Mouse (Mus musculus): Measurements from ENCODE around the gene Aff3.

Aff3 gene

DNA sequence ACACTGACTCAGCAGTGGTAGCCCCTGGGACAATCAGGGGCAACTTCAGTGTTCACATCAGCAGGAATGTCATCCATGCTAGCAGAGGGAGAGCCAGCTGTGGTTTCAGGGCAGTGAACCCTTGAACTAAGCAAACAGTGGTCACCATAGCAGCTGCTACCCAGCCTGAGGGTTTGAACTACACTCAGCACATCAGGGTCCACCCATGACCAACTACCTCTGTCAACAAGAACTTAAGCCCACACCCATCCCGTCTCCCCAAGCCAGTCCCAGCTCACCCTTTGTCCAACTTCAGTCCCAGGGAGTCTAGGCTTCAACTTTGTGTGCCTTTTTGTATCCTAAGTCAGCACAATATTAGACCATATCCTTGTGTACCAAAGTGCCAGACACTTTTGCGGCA, 176.9 kb downstream of the Aff3 start:
- DNase-seq = no peak

DNA sequence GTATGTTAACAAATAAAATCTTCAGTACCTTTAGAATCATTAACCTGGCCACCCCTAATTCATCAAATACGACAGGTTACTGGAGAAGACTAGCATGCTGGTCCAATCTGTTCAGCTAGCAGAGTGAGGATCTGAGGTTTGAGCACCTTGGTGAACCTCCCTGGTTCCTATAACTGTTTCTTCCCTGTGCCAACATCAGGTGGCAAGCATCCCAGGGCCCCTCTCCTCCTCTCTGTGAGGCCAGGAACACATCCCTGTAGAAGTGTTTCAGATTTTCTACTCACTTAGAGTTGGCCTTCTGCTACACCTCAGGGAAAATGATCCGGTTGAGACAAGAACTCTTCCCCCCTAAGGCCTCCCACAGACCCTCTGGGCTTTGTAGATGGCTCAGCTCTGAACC, 181.6 kb downstream of the Aff3 start:
- DNase-seq = peak; percentile 24 to 47

DNA sequence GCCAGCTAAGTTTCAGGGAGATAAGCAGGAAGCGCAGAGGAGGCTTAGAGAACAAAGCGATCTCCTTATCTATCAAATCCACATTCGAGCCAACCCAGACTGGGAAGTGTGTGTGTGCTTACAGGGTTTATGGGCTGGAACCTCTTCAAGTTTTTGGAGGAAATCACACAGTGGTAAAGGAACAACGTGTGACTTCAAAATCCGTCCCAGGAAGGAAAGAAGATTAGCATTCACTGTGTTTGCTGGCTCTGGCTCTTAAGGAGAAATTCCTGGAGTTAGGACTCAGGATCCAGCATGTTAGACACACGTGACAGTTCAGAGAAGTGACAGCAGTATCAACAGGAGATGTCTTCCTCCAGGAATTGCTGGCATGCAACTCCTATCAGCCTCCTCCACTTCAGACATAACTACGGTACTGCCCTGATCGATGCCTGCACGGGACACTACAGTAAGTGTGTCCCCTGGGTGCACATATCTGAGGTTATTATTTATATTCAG, 186.5 kb downstream of the Aff3 start:
- no peak for DNase-seq

DNA sequence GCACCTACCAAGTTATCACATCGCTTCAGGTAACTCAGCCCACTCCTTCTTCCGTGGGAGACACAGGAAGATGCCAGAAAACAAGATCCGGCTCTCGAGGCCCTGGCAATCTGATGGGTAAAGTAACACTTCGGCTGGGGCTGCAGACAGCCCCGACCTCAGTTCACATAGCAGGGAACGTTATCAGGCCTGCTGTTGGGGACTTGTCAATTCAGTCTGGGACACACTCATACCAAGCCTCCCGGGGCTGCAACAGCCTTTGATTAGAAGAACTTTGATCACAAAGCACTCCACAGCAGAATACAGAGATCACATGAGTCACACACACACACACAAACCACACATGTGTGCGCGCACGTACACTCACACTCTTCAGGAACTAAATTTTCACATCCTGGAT, 193.9 kb downstream of the Aff3 start:
- DNase-seq = no peak

DNA sequence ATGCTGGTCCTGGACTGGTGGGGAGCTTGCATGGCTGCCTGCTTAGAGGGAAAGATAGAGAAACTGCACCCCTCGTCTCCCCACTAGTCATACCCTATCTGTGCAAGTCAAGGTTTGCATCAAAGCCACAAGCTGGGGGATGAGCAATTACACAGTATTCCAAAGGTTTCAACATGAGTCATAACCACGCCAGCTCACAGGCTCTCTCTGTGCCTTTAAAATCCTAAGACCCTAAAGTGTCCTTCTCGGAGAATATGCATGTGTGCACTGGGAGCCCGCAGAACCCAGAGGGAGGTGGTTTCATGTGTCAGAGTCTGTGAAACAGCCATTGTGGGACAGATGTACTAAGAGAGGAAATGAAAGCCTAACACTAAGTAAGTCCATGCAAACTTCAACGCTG, 194.6 kb downstream of the Aff3 start:
- no peak for DNase-seq

DNA sequence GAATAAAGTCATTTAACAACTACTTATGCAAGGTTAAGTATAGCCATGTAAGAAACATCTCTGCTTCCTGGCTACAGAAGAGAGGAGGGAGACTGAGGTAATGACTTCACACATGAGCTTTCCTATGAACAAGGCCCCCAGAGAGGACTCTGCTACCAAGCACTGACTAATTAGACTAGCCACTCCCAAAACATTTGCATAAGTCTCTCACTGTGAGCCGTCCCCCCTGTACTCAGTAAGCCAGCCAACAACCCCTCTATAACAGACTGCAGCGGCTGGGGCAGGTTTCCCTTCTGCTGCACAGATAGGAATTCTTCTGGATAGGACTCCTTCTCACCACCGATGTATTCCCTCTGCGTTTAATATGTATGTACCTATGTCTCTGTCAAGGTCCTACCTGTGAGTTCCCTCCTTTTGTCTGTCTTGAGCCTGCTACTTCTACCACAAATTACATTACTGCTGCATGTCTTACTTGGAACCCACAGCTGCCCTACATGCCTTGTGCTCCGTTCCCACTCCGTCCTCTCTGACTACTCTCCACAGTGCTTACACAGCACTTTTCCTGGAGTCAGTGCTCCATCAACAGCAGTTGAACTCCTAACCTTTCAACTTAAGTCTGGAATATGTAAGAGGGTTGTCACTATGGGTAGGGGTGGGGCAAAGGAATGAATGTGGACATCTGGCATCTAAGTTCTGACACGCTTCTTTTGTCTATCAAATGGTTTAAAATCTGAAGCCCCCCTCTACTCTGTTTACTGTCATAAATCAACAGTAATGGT, 197.3 kb downstream of the Aff3 start:
- DNase-seq = no peak

DNA sequence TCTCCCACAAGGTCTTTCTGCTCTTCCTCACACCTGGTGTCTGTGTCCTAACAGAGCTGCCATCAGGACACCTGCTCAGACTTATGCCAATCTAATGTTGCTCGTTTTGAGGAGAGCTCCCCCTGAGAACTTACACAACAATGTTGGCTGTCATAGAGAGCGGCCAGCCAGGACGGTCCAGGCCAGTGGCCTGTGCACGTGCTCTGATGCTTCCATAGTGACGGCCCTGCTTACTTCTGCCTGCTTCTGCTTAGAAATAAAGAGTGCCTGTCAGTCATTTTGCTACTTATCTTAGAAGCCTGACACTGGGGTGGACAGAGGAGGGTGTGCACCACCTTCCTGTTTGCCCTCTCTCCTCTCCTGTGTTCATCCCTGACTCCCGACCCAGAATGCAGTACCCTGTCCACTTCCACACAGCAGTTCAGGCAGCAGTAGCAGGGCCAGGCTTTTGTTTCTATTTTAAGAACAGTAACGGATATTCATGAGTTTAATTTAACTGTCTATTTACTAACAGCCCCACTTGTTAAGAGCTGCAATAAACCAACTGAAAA, 208.0 kb downstream of the Aff3 start:
- no peak for DNase-seq

DNA sequence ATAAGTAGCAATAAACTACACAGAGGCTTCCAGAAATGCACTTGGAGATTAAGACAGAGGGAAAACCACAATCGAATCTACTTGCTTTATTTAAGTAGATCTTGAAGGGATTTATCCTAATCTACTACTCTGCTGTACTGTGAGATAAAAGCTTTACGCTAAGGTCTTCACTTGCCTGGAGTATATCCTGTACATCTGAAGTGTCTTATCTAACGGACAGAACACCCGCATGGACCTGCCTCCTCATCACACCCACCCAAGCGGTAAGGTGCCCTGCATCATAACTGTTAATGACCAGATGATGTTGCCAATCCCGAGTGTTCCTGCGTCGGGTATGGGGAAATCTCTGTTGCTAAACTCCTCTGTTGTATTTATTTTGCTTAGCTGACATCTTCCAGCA, 209.8 kb downstream of the Aff3 start:
- DNase-seq = no peak

DNA sequence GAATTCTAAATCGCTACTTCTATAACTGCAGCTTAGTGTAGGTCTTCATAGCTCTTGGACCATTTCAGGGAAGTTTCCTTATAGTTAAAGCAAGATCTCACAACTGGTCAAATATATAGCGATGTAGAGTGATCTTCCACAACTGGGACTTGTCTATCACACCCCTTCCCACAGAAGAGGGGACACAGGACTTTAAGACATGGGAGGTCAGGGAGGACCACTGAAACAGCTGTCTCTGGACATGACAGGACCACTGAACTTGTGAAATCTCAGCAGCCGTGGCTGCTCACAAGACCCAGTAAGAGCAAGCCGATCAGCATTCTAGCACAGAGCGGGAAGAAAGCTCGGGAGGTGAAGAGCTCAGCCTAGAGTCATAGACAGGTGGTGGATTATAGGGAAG, 213.4 kb downstream of the Aff3 start:
- no peak for DNase-seq

DNA sequence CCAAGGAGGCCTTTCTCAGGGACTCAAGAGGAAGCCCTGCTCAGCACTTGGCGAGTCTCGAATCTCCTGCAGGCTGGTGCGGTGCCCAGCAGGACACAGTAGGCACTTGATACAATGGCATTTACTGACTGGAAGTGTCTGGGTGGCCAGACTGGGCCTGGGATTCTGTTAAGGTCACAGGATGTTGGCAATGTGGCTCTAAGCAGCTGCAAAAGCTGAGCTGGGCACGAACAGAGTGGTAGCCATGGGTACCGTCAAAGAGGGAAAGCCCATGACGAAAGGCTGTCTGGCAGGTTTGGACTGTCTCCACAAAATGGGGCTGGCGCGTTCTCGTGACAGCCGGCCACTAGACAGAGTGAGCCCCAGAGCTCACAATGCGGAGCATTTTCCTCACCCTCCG, 214.1 kb downstream of the Aff3 start:
- DNase-seq = peak; percentile 59 to 73

DNA sequence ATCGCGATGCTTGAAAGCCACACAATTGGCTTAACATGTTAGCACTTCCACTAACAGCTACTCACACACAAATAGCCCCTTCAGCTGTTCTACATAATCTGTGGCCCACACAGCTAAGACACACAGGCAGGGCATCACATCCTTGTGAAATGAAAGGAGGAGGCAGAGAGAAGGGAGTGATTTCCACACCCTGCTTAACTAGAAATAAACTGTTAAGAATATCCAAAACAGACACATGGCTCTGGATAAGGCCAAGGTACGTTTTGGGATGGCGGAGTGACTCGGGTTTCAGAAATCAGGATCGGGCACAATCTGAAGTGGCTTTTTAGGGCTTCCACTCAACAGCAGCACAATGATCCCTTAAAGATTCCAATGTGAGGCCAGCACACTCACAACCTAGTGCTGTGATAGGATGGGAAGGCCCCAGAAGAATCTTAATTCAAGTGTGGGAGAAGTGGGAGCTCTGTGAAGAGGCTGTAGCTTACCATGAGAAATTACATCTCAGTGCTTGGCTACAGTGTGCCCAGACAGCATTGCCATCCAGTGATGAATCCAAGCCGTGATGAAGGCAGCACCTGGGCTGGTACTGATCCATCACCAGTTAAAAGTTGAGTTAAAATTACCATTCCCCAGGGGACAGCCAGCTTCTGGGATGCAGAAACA, 214.8 kb downstream of the Aff3 start:
- DNase-seq = no peak

DNA sequence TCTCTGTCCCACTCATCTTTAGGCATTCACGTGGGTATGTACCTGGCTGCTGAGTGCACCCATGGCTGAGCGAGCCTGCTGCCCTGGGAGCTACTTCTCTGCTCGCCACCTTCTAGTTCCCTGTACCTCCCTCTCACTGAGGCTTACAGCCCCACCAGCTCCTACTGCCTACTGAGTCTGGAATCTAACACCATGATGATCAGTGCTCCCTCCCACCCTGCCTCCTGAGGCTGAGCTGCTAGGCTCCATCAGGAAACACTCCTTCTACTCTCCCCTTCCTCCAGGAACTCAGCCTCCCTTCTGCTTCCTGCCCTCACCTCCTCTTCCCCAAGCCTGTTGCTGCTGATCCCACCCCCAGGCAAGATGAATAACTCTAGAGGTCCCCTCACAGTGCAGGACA, 215.9 kb downstream of the Aff3 start:
- no peak for DNase-seq

DNA sequence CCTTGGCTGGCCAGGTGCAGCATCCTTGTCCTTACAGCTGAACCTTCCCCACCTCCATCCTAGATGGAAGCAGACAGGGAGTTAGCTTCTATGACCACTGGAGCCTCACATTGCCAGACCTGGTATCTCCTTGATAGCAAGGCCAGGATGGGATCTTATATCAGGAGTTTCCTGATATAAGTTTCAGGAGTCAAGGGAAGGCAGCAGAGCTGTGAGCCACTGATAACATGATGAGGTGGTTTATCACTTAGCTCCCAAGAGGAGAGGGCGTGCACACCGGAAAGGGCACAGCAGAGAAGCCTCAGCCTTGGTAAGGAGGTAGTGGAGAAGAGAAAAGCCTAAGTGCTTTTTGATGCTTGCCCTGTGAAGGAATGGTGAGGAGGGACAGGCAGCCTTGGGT, 217.2 kb downstream of the Aff3 start:
- DNase-seq = no peak

DNA sequence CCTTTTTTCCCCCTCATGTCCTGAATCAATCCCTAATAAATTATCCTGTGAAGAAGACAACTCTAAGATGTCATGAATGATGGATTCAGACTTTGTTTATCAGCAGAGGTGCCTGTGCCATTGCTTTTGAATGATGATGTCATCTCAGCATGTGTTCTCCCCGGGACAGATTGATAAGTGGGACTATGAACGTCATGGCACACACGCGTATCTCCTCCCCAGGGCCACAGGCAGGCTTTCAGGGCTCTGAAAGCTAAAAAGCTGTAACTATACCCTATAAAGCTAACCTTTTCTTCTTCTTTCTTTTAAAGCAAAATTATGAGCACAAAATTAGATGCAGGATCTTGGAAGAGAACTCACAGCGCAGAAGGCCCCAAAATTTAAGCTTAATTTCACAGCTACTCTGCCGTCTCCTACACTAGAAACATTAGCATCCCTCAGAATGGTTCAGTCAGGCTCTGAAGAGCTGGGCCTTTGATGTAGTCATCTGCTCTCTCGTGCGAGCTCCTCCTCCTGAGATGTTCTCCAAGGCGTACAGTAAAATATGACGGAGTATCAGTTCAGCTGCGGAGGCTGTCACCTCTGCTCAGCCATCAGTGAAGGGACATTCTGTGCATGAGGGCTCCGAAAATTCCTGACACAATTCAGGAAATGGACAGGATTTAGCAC, 218.5 kb downstream of the Aff3 start:
- DNase-seq = no peak

DNA sequence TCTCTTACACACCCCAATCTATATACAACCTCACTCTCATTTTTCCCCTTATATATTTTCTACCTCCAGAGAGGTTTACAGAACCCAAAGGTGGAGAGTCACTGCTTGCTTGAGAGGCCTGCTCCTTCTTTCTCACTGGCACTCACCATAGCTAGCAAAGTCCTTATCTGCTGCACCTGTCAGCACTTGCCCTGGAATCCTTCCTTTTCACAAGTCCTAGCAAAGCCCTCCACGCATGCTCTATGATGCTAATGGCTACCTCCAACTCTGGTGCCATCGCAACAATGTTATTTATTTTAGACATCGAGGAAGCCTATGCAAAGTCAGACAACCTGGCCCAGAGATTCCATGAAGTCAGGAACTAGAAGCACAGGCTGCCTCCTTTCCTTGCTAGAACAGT, 221.9 kb downstream of the Aff3 start:
- DNase-seq = no peak

DNA sequence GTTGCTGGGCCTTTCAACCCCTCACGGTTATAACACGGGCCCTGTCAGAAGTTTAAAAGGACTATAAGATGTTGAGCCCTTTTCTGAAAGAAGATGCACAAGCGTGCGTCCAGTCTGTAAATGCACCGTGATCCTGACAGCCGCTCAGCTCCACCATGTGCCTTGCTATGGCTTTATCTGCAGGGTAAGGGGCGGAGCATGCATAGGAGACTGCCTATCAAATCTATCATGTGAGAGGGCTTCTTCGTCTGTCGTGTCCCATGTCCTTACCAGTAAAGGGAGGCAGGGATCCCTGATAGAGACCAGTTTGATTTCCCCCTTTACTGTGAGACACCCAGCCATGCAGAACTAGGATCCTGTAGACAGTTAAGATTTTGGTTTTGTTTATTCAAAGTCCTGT, 222.3 kb downstream of the Aff3 start:
- no peak for DNase-seq

DNA sequence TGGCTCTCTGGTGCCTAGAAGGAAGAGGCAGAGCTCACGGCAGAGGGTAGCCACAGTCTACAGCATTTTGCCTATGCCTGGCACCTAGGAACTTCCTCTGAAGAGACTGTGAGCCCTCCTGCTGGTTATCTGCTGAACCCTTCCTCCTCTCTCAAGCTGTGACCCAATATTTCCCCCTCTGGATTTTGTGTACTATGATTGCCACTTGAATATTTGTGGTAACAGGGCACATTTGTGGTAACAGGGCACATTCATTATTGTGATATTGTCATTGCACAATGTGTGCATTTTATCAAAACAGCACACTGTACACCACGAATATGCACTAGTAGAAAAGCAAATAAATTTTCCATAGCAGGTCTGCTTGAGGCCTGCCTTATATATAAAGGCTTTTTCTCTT, 223.0 kb downstream of the Aff3 start:
- DNase-seq = no peak

DNA sequence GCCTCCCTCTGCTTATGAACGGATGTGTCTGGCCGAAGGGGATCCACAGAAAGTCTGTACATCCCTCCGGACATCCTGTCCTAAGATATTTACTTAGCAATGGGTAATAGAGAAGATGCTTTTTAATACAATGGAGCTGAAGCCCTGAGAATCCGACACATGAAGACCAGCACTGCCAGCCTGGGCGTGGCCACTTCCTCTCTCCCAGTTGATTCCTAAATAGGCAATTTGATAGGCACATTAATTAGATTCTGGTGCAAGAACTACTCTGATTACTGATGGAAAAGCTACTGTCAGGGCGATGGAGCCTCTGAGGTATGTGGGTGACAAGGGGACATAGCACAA, 224.3 kb downstream of the Aff3 start:
- no peak for DNase-seq

DNA sequence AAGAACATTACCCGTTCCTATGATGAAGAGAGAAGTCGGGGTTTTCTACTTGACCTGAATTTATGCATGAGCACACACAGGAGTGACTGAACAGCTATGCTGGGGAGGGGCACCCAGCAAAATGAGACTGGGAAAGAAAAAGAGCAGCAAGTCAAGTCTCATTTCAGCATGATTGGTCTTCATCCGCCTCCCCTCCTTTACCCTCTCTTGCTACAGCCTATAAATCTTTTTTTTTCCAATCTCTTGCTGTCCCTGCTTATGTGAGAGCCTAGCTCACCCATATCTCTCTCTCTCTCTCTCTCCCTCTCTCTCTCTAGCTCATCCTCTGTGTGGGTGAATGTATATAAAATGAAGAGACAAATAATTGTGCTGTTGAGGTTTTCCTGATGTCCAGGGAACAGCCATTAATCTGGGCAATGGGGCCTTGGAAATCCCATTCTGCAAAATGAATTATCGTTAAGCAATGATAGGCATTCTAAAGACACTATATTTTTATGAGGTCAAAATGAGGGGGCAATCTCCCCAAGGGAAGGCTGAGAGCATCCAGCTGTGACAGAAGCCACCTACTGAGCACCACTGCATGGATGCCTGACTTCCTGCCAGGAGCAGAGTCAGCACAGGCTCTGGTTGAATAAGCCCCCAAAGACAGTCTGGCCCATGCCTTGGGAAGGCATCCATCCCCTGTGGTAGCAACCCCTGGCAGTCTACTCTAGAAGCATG, 224.8 kb downstream of the Aff3 start:
- DNase-seq = no peak

DNA sequence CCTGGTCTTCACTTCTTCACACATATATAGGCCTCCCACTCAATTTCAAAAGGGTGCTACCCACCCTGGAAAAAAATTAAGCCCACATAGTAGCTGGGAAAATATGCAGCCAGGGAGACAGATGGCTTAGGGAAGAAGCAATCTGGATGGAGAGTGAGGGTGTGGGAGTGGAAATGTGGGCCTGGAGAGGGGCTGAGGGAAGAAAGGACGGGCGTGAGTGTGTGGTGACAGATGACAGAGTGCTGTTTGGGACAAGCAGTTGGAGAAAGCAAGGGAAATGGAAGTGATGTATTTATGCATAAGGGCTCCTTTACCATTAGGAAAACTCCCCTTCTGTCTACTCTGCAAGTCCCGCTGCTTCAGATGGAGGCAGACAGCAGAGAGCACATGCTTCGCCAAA, 226.3 kb downstream of the Aff3 start:
- DNase-seq = peak; percentile 44 to 45

DNA sequence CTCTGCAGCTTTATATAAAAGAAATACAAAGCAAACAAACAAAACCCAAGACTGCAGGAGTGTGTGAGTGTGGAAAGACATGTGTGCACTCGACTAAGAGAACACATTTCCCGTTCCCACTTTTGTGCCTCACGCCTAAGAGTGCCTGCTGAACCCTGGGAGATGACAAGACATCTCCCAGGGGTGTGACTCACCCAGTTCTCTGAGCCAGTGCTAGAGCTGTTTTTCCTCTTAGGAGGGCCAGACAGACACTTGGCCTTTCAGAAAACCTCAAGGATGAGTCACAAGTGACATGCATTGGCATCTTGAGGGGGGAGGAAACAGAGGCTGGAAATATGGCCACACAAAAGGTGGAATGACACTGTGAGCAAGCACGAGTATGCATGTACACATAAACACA, 227.1 kb downstream of the Aff3 start:
- no peak for DNase-seq

DNA sequence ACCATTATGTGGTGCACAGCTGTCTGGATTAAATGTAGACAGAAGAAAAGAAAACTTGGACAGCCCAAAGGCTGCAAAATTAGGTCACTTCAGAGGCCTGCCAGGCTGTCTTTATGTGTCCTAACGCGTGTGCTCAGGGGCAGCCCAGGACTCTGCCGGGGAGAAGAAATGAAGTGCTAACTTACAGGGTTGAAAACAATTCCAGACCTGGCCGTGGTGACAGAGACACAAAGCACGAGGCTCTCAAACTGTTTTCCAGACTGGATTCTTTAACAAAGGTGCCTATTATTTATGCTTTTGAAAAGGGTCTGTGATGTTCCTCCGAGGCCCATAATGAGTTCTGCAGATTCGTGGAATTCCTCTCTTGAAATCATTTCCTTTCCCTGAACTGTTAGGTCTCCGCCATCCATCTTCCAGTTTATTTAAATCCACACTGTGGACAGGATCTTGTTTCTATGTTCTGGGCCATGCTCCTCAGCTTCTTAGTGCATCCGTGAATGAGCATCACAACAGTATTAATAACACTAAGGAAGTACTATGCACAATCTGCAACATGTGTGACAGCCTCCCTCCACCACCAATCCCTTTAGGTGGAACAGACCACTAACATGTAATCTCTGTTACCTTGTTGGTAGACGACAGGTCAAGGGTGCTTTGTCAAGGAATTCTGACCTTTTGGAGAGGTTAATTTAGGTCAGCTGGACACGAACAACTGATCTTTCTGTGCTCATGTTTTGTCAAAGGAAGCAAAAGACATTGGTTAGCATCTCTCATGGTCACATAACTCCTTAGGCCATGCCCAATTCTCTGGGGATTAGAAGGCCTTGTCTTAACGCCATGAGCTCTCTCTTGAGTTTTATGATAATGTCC, 228.0 kb downstream of the Aff3 start:
- no peak for DNase-seq

Data from cerebellum, postnatal 25 days (tissue).